Mouse (Mus musculus) spleen, adult 2 months (tissue): ENCODE results near the gene Zc3h12d. TPM values are rescaled to one million over a fixed set of nuclear protein-coding genes. Genes with fewer than 3 reads are reported as not detected.

ENCODE experiments used
- DNase-seq, 2 experiments: peaks; one replicate each; pipeline versions ENCODE4 v3.0.0 to v3.0.0-alpha.2; 2012 to 2021; ENCODE audit warnings: low spot score in 2 of 2, low read depth in 1 of 2
- H3K27ac ChIP-seq: fragments of 200-500 bp; 2 replicates; pipeline ENCODE4 v1.5.1; 2012; ENCODE audit warnings: low read length, inconsistent platforms; ENCODE audit not compliant: insufficient read depth
- H3K27me3 ChIP-seq: fragments of 200-500 bp; 2 replicates; pipeline ENCODE4 v1.6.1; 2012; ENCODE audit warnings: mild to moderate bottlenecking, moderate library complexity, low read length, inconsistent platforms; ENCODE audit not compliant: control insufficient read depth, insufficient read depth
- H3K36me3 ChIP-seq: fragments of 200-500 bp; 2 replicates; pipeline ENCODE4 v1.6.1; 2012; ENCODE audit warnings: mild to moderate bottlenecking, low read length, inconsistent platforms; ENCODE audit not compliant: control insufficient read depth, insufficient read depth
- H3K4me1 ChIP-seq: fragments of 200-500 bp; 2 replicates; pipeline ENCODE4 v1.6.1; 2011; ENCODE audit warnings: inconsistent platforms; ENCODE audit not compliant: control insufficient read depth, insufficient read depth, insufficient read length
- H3K4me3 ChIP-seq: fragments of 200-500 bp; 2 replicates; pipeline ENCODE4 v1.5.1; 2011; ENCODE audit warnings: mild to moderate bottlenecking, inconsistent platforms; ENCODE audit not compliant: insufficient read depth, insufficient read length; ENCODE audit errors: extremely low read depth
- CTCF ChIP-seq: fragments of 200-500 bp; IDR thresholded peaks from 2 replicates; pipeline ENCODE4 v1.5.1; 2011; ENCODE audit warnings: mild to moderate bottlenecking, inconsistent platforms; ENCODE audit not compliant: insufficient read depth, insufficient read length, insufficient replicate concordance; ENCODE audit errors: extremely low read depth
- POLR2A ChIP-seq: fragments of 200-500 bp; IDR thresholded peaks from 2 replicates; pipeline ENCODE4 v1.6.1; 2011; ENCODE audit warnings: low read depth, low read length, inconsistent platforms
- WGBS: fragments of 180-500 bp; shearing (Covaris S2); methylation state at CpG from one replicate; pipeline ENCODE4 v1.1.7; 2018; 5-methylcytosine and 5-hydroxymethylcytosine counted together
- polyA plus RNA-seq: library from polyadenylated mRNA; depleted of rRNA; stranded (reverse); fragments of >200 nt; gene quantifications from 2 replicates; pipeline ENCODE4 v1.2.3, GENCODE M21; 2012; rRNA removed

Zc3h12d gene
- 18.3 and 24.6 TPM in 2 replicates for polyA plus RNA-seq

- Histone ChIP-seq H3K4me1 (peaks cover 27% of the 10 kb centered on the region; the same call in 1 of the 2 replicates), H3K27me3 (no peaks in the 10 kb centered on the region), H3K27ac (peak within 1 kb of the TSS; percentile 95), H3K36me3 (peaks cover 2% of the 10 kb centered on the region; the same call in 1 of the 2 replicates), H3K4me3 (peak within 1 kb of the TSS; percentile 67)
- 2% methylated on average over 15 of the region's 15 CpGs for WGBS
- TF ChIP-seq POLR2A = no peak; the same call in 1 of the 2 replicates
- no peak for TF ChIP-seq CTCF
- DNase-seq = peak in 1 of 2 experiments; percentile 69
Observed at GRCm38 (mm10) chr10:7832171-7832676, at the start of gene Zc3h12d. TSS of gene Zc3h12d (plus strand) at chr10:7832470.

DNA sequence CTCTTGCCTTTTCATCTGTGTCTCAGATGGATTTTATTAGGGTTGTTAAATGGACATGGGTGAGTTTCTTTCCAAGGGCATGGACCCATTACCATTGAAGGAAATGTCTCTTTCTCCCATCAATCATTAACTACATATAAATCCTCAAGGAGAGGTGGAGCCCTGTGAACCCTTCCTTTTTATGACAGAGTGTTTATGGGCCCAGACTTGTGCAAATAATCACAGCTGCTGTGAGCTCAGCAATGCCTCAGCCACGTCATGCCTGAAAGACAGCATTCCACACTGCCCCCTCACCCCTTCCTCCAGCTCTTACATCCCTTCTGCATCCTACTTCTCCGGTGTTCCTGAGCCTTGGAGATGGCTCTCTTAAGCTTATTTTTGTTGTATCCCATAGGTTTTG is 45.0 kb upstream of the Zc3h12d start:
- no peak for TF ChIP-seq POLR2A
- no peak for TF ChIP-seq CTCF
- WGBS = 86% methylated on average over 2 of the region's 2 CpGs

GRCm38 (mm10) chr10:7792254-7792750 is 40.0 kb upstream of the Zc3h12d start:
- H3K27ac ChIP-seq = peak overlapping the region; percentile 62
- H3K36me3 ChIP-seq = peaks cover 4% of the 10 kb centered on the region
- TF ChIP-seq CTCF (no peak), POLR2A (no peak)
- under 1% methylated on average over 10 of the region's 10 CpGs for whole genome bisulfite sequencing
- peaks cover 4% of the 10 kb centered on the region; the same call in 1 of the 2 replicates for H3K4me1 ChIP-seq
- peak overlapping the region; percentile 94 for H3K4me3 ChIP-seq
- no peak for DNase-seq
- no peaks in the 10 kb centered on the region for H3K27me3 ChIP-seq

More for the DNA sequence above, 45.0 kb upstream of the Zc3h12d start:
- H3K4me3 ChIP-seq = no peak overlapping the region
- H3K27ac ChIP-seq = no peak overlapping the region
- no peaks in the 10 kb centered on the region for H3K4me1 ChIP-seq
- no peaks in the 10 kb centered on the region for H3K27me3 ChIP-seq
- DNase-seq = no peak
- no peaks in the 10 kb centered on the region for H3K36me3 ChIP-seq

GRCm38 (mm10) chr10:7792751-7793385 is 39.4 kb upstream of the Zc3h12d start, which contains the start of the genes Ginm1 and Ppil4:
TSS of gene Ginm1 (minus strand) at chr10:7792824.
TSS of gene Ppil4 (plus strand) at chr10:7792891.
- Histone ChIP-seq H3K27ac (peak within 1 kb of the TSS; percentile 63), H3K4me1 (peaks cover 4% of the 10 kb centered on the region; the same call in 1 of the 2 replicates), H3K36me3 (peaks cover 6% of the 10 kb centered on the region), H3K27me3 (no peaks in the 10 kb centered on the region), H3K4me3 (peak within 1 kb of the TSS; percentile 94)
- under 1% methylated on average over 52 of the region's 52 CpGs for WGBS
- TF ChIP-seq POLR2A (peak; percentile 84), CTCF (no peak)
- DNase-seq = peak; percentile 83 to 85

GRCm38 (mm10) chr10:7801258-7801657 is 31.0 kb upstream of the Zc3h12d start:
- 84% methylated on average over 3 of the region's 3 CpGs for WGBS
- no peaks in the 10 kb centered on the region for H3K27me3 ChIP-seq
- no peak overlapping the region for H3K4me3 ChIP-seq
- no peak for DNase-seq
- H3K27ac ChIP-seq = no peak overlapping the region
- no peaks in the 10 kb centered on the region for H3K4me1 ChIP-seq
- H3K36me3 ChIP-seq = peaks cover 48% of the 10 kb centered on the region
- TF ChIP-seq CTCF (no peak), POLR2A (no peak)

- TF ChIP-seq POLR2A = no peak
- no peak for TF ChIP-seq CTCF
- H3K4me3 ChIP-seq = no peak overlapping the region
- peaks cover 48% of the 10 kb centered on the region for H3K36me3 ChIP-seq
- DNase-seq = no peak
- no peak overlapping the region for H3K27ac ChIP-seq
- no peaks in the 10 kb centered on the region for H3K4me1 ChIP-seq
- no peaks in the 10 kb centered on the region for H3K27me3 ChIP-seq
- WGBS = 87% methylated on average over 2 of the region's 2 CpGs
Observed at GRCm38 (mm10) chr10:7802519-7803140, 29.6 kb upstream of the Zc3h12d start.
